Mouse (Mus musculus) frontal cortex, postnatal 14 days (tissue): ENCODE measurements around the gene BC052040.
A peak's percentile ranks its signal among the peaks of the same experiment; 100 is the strongest.

Experiments
- DNase-seq, 2 experiments: peaks; one replicate each; pipeline ENCODE4 v3.0.0; 2022; ENCODE audit warnings: low spot score in 2 of 2

The BC052040 gene

GRCm38 (mm10) chr2:115601280-115601679 lies 19.8 kb downstream of the BC052040 start:
- DNase-seq: no peak

- no peak for DNase-seq
These were observed 20.6 kb downstream of the BC052040 start for GRCm38 (mm10) chr2:115602116-115602515.

- no peak for DNase-seq
These were observed 22.6 kb downstream of the BC052040 start for GRCm38 (mm10) chr2:115604132-115604531.

DNA sequence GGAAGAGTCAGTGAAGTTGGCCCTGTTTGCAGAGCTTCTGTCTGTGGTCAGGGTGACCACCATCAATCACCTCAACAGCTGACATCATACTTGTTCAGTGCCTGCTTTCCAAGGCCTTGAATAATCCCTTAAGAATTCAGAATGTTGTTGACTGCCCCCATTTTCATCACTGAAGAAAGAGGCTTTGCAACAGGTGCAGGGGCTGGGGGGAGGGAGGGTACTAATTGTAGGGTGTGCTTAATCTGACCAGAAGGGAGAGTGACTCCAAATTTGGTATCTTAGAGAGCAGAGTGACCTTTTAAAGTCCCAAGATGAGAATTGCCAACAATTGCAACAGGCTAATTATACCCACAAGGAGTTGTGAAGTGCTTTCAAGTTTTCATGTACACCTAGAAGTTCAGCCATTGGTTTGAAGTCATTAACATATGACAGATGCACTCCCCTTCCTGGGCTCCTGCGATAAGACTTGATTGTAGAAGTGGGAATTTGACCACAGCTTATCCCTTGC lies 24.4 kb downstream of the BC052040 start:
- DNase-seq: no peak

- no peak for DNase-seq
These were observed 27.5 kb downstream of the BC052040 start for GRCm38 (mm10) chr2:115609020-115609419.

- DNase-seq: no peak
These were observed 28.6 kb downstream of the BC052040 start for GRCm38 (mm10) chr2:115610092-115610491.

- DNase-seq: no peak
These were observed 29.0 kb downstream of the BC052040 start for GRCm38 (mm10) chr2:115610503-115610902.

DNA sequence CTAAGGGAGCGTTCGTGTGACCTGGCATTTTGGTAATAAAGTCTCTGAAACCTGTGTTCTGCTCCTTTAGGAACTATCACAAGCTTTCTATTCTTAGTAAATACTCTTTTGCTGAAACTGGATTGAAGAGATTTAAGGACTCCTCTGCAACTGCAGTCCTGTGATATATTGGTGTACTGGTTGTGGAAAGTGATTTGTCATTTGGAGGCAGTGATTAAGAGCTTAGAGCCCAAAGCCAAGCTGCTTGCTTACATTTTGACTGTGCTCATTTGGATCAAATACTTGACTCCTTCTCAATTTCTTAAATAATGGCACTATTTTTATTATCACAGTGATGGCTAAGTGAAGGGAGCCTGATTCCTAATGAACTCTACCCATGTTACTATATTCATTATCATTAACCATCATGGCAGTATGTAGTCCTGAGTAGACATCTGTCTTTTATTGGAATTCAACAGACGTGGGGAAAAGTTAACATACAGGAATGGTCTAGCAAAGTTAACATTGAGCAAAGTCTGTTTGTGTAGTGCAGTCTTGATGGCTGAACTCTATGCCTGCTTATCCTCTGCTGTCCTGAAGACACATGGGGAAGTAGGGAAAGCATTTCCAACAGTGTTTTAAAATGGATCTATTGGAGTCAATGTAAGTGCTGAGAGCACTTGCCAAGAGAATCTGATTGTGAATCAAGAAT lies 32.5 kb downstream of the BC052040 start:
- no peak for DNase-seq

DNA sequence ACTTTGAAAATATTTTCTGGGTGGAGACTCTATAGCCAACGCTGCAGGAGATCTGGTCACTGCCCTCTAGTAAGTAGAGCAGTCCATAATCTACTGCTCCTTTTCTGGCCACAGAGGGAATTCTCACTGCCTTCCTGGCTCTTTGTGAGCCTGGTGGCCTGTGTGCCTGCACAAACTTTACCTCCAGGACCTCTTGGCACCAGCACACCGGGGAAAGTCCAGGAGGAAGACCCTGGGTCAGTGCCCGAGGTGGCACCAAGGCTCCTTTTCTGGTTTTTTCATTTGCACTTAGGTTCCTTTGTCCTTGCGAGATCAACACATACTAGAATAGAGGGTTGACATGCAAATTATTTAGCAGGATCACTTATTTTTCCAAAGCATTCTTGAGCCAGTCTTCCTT lies 47.0 kb downstream of the BC052040 start:
- DNase-seq: no peak

- no peak for DNase-seq
These were observed 49.5 kb downstream of the BC052040 start for GRCm38 (mm10) chr2:115631031-115631434.

- no peak for DNase-seq
These were observed 50.3 kb downstream of the BC052040 start for GRCm38 (mm10) chr2:115631826-115632225.

- DNase-seq: no peak
These were observed 68.7 kb downstream of the BC052040 start for GRCm38 (mm10) chr2:115650203-115650602.

DNA sequence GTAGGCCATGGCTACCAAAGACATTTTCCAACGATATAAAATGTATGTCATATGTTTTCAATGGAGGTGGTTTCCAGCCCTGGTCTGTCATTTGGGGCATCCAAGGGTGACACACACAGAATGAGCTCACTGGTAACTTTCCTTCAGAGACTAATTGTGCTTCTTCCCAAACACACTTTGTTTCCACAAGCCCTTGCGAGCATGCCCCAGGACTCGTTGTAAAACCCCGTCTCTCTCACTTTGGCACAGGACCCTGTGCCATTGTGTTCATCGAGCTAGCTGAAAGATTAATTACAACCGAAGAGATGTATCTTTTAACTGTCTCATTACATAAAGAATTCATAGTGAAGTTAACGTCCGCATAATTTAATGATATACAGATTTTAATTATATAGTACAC lies 78.2 kb downstream of the BC052040 start:
- DNase-seq: no peak

- DNase-seq: no peak
These were observed 79.0 kb downstream of the BC052040 start for GRCm38 (mm10) chr2:115660213-115661120.

DNA sequence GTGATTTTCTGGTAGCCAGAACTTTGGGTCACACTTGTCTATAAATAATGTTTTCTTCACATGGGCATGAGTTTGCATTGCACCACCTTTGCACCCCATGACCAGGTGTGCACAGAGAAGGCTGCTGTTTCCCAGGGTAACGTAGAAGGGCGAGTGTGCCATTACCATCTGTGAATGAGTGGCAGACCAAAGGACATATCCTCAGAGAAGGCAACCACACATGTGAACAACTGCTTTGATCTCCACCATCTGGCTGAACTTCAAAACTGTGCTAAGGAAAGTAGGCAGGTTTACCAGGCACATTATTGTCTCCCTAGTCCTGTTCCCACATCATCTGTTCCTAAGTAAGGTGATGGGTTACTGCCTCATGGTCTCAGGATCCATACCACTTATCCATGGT lies 86.0 kb downstream of the BC052040 start:
- DNase-seq: no peak

- DNase-seq: no peak
These were observed 91.6 kb downstream of the BC052040 start for GRCm38 (mm10) chr2:115673054-115673660.

- no peak for DNase-seq
These were observed 97.3 kb downstream of the BC052040 start for GRCm38 (mm10) chr2:115678786-115679185.

DNA sequence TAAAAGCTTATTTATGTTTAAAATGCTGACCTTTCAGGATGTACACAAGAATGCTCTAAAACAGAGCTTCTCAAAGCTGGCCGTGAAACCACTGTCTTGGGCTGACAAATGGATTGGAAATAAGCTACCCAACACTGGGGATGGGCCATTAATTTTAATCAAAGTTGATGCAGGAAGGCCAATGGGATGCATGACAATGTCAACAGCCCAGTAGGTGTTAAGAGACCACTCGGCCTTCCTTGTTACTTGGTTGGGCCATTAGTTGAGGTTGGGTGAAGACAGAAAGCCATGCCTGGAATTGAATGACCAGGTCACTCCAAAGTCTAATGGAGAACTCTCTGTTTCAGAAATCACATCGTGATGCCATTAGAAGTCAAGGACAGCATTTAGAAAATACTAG lies 103.7 kb downstream of the BC052040 start:
- DNase-seq: no peak

- DNase-seq: no peak
These were observed 106.1 kb downstream of the BC052040 start for GRCm38 (mm10) chr2:115687612-115688011.

DNA sequence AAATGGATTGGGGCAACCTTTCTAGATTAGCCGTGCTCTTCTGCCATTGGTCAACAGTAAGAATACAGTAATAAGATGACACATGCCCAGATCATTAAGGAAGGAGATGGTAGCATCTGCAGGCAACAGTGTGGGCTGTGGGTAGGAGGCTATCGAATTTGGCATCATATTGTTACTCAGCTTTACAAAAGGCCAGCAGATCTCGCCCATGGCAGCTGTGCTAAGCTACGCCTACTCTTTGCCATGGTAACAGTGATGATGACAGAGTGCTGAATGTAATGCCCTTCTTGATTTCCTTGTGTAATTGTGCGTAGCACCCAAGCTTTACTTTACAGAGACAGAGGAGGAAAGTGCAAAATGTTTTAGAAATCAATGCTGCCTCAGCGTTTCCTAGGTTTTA lies 106.8 kb downstream of the BC052040 start:
- DNase-seq: peak in 1 of 2 experiments; percentile 18

GRCm38 (mm10) chr2:115693841-115694240 lies 112.3 kb downstream of the BC052040 start:
- no peak for DNase-seq

DNA sequence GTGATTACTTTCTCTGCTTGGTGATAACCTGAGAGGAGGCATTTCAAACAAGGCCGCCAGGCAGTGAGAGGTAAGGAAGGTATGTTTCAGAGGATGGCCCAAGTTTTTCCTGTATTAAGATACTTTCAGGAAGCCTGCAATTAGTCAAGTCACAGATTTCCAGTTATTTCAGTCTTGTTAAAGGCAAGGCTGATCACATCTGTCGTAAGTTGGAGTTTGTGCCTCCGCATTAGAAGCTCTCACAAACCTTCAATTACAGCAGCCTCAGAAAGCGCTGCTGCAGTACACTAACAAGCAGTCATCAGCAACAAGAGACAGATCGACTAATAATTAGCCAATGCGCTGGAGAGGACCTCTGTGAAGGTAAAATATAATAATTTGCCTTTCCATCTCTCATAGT lies 112.9 kb downstream of the BC052040 start:
- no peak for DNase-seq
